Mouse (Mus musculus): ENCODE results near the gene Olfr661. TPM values are rescaled to one million over a fixed set of nuclear protein-coding genes. Genes with fewer than 3 reads are reported as not detected.

Gene Olfr661
- not detected for polyA plus RNA-seq (2017; shearing (Covaris generic))

GRCm38 (mm10) chr7:104686201-104686600, at the start of gene Olfr661:
Olfr661 (plus strand) TSS chr7:104686501.

DNA sequence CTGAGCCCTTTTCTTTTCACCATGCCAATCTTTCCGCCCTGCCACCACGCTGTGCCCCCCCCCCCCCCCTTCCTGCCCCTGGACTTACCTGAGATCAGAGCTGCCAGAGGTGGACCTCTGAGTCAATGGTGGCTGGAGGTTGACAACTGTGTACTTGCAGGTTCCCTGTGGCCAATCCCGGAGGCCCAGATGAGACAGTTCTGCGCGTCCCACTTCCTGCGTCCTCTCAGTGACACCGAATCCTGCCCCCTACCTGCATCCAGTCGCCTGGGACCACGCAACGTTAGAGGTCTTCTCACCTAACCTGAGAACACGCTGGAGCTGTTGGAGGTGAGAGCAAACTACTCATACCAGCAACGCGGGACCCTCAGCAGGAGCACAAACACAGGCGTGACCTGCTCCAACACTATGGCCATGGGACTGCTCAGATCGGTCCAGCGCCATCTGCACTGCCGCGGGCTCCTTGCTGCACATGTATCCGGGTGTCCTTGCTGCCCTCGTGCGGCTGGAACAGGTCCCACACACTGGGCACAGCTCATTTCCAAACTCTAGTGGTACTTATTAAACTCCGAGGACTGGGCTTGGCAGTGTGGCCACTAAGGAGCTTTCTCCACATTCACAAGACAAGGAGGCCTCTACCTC, 39.3 kb upstream of the Olfr661 start, which contains the start of gene Olfr658:
Gene Olfr658 (minus strand): TSS at position 465 of the 642 bp plus-strand sequence.

DNA sequence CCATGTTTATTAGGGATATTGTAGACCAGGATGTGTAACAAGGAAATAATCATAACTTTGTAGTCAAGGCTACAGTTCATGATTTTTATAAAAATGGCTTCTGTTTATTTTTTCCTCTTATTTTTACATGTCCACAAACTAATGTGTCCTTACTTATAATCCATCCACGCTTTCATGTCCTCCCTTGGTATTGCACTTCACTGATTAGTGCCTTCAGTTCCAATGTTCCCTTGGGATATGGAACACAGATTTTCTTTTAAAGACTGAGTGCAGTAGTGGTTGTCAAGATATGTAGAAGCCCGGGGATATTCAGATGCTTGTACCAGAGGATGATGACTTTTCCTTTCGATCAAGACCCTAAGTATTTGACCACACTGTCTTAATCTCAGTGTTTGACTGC, 19.8 kb upstream of the Olfr661 start, which contains the start of gene Olfr659:
Gene Olfr659 (plus strand): TSS at position 301 of the 400 bp plus-strand sequence.

Other genes starting within 250 kb of the Olfr661 start
- gene Trim30a, start 221.3 kb upstream of the Olfr661 start, polyA plus RNA-seq (2017; shearing (Covaris generic)), result 72.6 TPM
- gene Trim30d, start 178.7 kb upstream of the Olfr661 start, polyA plus RNA-seq (2017; shearing (Covaris generic)), result 29.7 TPM
- not detected for gene Olfr651, start 136.4 kb upstream of the Olfr661 start, polyA plus RNA-seq (2017; shearing (Covaris generic))
- gene Olfr652, start 125.6 kb upstream of the Olfr661 start, polyA plus RNA-seq (2017; shearing (Covaris generic)), result not detected
- not detected for gene Olfr653, start 109.2 kb upstream of the Olfr661 start, polyA plus RNA-seq (2017; shearing (Covaris generic))
- gene Olfr654, start 99.5 kb upstream of the Olfr661 start, polyA plus RNA-seq (2017; shearing (Covaris generic)), result not detected
- not detected for gene Olfr655, start 84.7 kb upstream of the Olfr661 start, polyA plus RNA-seq (2017; shearing (Covaris generic))
- gene Olfr656, start 72.5 kb upstream of the Olfr661 start, polyA plus RNA-seq (2017; shearing (Covaris generic)), result not detected
- gene Olfr657, start 61.7 kb upstream of the Olfr661 start, polyA plus RNA-seq (2017; shearing (Covaris generic)), result not detected
- gene Olfr658, start 39.2 kb upstream of the Olfr661 start, polyA plus RNA-seq (2017; shearing (Covaris generic)), result not detected
- gene Olfr659, start 19.7 kb upstream of the Olfr661 start, polyA plus RNA-seq (2017; shearing (Covaris generic)), result not detected
- not detected for gene Usp17le, start 91.0 kb downstream of the Olfr661 start, polyA plus RNA-seq (2017; shearing (Covaris generic))
- gene Usp17lb, start 156.1 kb downstream of the Olfr661 start, polyA plus RNA-seq (2017; shearing (Covaris generic)), result not detected
- gene Usp17la, start 170.5 kb downstream of the Olfr661 start, polyA plus RNA-seq (2017; shearing (Covaris generic)), result not detected
- not detected for gene Olfr665, start 191.5 kb downstream of the Olfr661 start, polyA plus RNA-seq (2017; shearing (Covaris generic))
- gene Olfr666, start 209.5 kb downstream of the Olfr661 start, polyA plus RNA-seq (2017; shearing (Covaris generic)), result not detected
- gene Olfr667, start 235.0 kb downstream of the Olfr661 start, polyA plus RNA-seq (2017; shearing (Covaris generic)), result not detected
- gene Olfr668, start 241.6 kb downstream of the Olfr661 start, polyA plus RNA-seq (2017; shearing (Covaris generic)), result not detected
- not detected for gene Olfr669, start 247.7 kb downstream of the Olfr661 start, polyA plus RNA-seq (2017; shearing (Covaris generic))